Mouse (Mus musculus) cerebellum, adult 8-10 months (tissue): Measurements from ENCODE around the gene Fam217a.
"Not testable (repeated sequence)": the region's sequence is repeated elsewhere in the genome, so short reads cannot be mapped to it uniquely, and the experiment has no call there.

Experiments used
- DNase-seq: peaks from one replicate; pipeline ENCODE4 v3.0.0; 2022

Fam217a gene

GRCm38 (mm10) chr13:34924210-34924609 is at the start of gene Fam217a, which contains the start of gene 4933417A18Rik:
Gene Fam217a (minus strand): TSS chr13:34924310.
Gene 4933417A18Rik (plus strand): TSS chr13:34924409.
- DNase-seq: no peak

DNA sequence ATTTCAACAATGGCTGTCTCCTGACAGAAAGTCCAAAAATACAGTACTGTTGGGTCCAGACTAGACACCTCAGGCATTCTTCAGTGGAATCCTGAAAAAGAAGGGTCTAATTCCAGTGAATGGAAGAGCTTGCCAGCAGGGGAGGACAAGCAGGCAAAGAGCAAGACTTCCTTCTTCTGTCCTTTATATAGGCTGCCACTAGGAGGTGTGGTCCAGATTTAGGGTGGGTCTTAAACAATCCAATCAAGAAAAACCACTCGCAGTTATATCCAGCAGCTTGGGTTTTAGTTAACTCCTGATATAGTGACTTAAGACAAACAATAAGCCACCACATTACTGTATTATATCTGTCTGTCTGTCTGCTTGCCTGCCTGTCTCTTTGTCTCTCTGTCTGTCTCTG is 49.7 kb upstream of the Fam217a start:
- DNase-seq: no peak

- DNase-seq: no peak
Measured at GRCm38 (mm10) chr13:34973149-34973548, 49.0 kb upstream of the Fam217a start.

DNA sequence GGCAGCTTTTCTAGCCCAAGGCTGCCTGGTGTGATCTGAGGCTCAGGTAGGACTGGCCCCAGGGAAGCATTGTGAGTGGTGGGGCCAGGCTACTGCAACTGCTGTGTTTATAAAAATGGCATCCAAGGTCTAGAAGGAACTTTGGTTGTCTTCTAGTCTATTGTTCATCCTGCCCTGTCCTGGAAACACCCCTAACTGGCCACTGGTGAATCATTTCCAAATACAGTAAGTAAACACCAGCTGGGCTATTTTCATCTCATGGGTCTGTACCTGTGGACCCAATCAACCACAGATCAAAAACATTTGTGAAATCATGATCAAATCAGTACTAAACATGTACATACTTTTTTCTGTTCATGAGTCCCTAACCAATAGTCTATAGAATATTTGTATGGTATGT is 48.3 kb upstream of the Fam217a start:
- not testable (repeated sequence) for DNase-seq

- DNase-seq: not testable (repeated sequence)
Measured at GRCm38 (mm10) chr13:34965647-34966046, 41.5 kb upstream of the Fam217a start.

GRCm38 (mm10) chr13:34964866-34965265 is 40.8 kb upstream of the Fam217a start:
- no peak for DNase-seq

GRCm38 (mm10) chr13:34964419-34964818 is 40.3 kb upstream of the Fam217a start:
- no peak for DNase-seq

GRCm38 (mm10) chr13:34963511-34964397 is 39.6 kb upstream of the Fam217a start, which contains the start of gene Eci3:
Gene Eci3 (minus strand): TSS chr13:34963810.
- DNase-seq: no peak

DNA sequence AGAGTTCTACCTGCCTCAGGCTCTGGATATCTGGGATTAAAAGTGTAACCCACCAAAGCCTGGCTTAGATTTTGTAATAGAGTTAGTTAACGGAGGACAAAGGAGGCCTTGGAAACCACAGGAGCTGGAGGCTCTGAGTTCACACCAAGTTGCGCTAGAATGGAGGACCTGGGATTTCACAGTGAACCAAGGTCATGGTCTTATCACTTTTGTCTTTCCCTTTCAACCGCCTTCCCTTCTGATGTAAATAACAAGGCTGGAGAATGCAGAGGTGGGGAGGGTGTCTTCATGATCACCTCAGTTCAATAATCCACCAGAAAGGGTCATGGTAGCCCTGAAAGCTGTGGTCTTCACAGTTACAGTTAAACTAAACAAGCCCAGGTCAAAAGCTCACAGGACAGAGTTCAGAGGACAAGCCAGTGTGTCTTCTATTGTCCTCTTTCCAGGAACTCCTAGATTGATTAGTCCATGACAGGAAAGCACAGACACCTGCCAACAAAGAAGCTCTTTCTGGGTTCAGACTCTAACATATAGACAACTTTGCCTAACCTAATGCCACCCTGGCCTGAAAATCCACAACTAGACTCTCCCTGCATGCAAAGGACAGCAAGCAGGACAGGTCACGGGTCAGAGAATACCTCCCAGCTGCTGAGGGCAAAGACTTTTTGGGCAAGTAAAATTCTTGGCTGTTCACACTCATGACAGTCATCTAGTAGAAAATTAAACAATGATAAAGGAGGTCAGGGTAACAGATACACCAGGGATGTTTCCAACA is 37.1 kb upstream of the Fam217a start:
- no peak for DNase-seq

- DNase-seq: not testable (repeated sequence)
Measured at GRCm38 (mm10) chr13:34958158-34958557, 34.0 kb upstream of the Fam217a start.

DNA sequence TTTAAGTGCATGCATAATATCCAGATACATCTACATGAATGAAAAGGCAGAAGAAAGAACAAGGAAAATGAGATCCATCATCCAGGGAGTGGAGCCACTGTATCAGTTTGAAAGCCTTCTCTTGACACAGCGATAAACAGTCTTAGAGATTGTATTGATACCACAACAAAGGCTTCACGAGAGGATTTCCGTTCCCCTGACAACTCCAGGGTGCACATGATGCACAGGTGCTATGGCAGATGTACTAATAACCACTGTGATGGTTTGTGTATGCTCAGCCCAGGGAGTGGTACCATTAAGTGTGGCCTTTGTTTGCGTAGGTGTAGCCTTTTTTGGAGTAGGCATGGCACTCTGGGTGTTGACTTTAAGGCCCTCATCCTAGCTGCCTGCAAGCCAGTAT is 32.8 kb upstream of the Fam217a start:
- DNase-seq: no peak

GRCm38 (mm10) chr13:34951437-34951836 is 27.3 kb upstream of the Fam217a start:
- DNase-seq: not testable (repeated sequence)

- DNase-seq: no peak
Measured at GRCm38 (mm10) chr13:34942370-34942769, 18.3 kb upstream of the Fam217a start.

- no peak for DNase-seq
Measured at GRCm38 (mm10) chr13:34934931-34935644, 11.0 kb upstream of the Fam217a start.

DNA sequence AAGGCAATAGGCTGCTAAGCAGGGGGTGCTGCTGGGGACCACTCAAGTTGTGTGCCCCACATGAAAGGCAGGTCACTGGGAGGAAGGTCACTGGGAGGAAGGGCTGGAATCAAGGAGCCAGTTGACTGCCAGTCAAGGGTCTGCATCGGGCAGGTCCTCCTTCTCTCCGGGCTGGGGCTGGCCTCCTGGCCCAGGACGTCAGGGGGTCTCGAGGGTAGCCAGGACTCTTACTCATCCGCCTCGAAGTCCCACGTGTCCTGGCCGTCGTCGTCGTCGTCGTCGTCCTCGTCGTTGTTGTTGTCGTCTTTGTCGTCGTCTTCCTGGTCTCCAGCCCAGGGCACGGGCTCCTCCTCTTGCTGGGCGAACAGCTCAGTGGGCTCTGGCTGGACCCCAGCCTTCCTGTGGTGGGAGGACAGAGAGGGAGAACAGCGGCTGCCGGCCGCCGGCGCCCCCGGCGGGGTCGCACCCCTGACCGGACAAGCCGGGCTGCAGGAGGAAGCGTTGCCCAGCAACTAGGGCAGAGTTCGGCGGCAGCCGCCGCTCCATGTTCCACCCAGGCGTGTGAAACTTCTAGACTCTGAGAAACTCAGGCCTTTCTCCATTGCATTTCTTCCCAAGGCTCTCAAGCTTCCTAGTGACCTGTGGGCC is 7.5 kb downstream of the Fam217a start:
- DNase-seq: no peak

DNA sequence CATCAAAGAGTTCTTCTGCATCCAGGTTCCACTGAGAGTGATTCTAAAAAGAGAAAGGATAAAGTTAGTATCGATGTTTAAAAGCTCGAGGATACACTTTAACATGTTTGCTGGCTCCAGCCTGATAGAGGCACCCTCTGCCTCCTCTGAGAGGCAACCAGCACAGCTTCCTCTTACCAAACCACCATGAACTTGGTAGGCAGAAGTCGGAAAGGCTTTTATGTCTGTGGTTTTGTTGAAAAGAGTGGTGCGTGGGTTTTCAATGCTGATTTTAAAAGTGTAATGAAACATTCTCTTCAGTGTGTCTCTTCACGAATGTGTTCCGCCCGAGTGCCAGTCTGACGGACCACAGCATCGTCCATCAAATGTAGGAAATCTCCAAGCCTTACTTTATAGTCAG is 9.5 kb downstream of the Fam217a start:
- DNase-seq: no peak

GRCm38 (mm10) chr13:34892871-34893270 is 31.2 kb downstream of the Fam217a start:
- no peak for DNase-seq

GRCm38 (mm10) chr13:34876481-34876880 is 47.6 kb downstream of the Fam217a start:
- DNase-seq: no peak

DNA sequence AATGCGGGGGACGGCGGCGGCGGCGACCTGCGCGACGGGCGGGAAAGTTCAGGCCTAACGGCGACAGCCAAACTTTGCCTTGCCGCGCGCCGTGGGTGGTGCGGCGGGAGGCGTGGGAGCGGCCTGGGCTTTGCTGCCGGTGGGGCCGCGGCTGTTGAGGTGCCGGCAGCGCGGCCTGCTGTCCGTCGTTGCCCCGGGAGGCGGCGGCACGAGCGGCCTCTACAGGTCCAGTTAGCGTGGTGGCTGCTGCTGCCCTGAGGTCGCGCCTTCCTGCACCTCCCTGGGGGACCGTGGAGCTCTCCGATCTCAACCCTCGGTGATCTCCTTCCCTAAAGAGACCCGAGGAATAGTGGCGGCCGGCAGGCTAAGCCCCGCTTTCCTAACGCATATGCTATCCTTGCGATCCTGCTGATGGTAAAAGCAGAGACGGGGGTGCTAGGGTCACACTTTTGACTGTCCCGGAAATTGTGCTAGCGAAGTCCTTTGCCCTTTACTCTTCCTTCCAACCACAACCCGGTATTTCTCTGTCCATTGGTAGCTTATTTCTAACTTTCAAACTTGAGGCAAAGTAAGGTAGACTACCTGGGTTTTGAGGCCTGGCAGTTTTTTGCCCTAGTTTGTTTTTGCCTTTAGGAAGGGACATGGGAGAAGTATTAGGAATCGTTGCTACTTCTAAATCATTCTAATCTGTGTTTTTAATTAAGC is 48.2 kb downstream of the Fam217a start:
- DNase-seq: no peak

GRCm38 (mm10) chr13:34875166-34875710 is 48.9 kb downstream of the Fam217a start, which contains the start of gene Prpf4b:
Gene Prpf4b (plus strand): TSS chr13:34875302.
- DNase-seq: peak; percentile 91

DNA sequence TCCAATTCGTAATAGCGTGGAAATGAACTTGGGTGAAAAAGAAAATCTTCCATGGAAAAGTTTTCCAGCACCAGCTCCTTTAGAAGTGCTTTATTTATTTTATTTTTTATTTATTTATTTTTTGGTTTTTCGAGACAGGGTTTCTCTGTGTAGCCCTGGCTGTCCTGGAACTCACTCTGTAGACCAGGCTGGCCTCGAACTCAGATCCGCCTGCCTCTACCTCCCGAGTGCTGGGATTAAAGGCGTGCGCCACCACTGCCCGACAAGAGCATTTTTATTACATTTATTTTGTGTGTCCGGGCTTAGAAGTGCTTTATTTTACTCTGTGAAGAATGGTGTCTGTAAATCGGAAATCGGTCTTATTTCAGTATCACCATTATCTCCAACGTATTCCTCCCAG is 49.4 kb downstream of the Fam217a start:
- peak; percentile 37 for DNase-seq
